Comparison of ENCODE assay signal across 10 mouse cellular contexts in genomic region chr7:16880615-16881014, GRCm38 (mm10). TPM values are rescaled to one million over a fixed set of nuclear protein-coding genes. Genes with fewer than 3 reads are reported as not detected.
DNase-seq lines count a peak whose midpoint lies in the region; ATAC-seq and TF ChIP-seq lines count a peak whose summit lies in the region.
"Had no signal": no experiment of that assay in that cellular context is flagged by ENCODE, and none has a peak within 500 bp of the region (broad histone marks: within the 10 kb centered on the region; RNA-seq: fewer than 3 reads in every experiment).

No protein-coding gene starts in this region.

- no peak overlapping the region for H3K4me2 ChIP-seq in hindbrain, embryonic 11.5 days (replicated peaks; ENCODE audit: low read depth, low read length)
- H3K4me2 ChIP-seq in hindbrain, postnatal 0 days (ENCODE audit: low read depth, low read length), result no peak overlapping the region
- H3K4me2 ChIP-seq in embryonic facial prominence, embryonic 11.5 days (ENCODE audit: low read depth, low read length), result peak overlapping the region; percentile 17; the same call in 1 of the 2 replicates

- H3K9me3 ChIP-seq in hindbrain, embryonic 11.5 days (ENCODE audit: control insufficient read depth, low read length), result no peaks in the 10 kb centered on the region; the same call in 1 of the 2 replicates
- H3K9me3 ChIP-seq in hindbrain, postnatal 0 days (ENCODE audit: low read length), result no peaks in the 10 kb centered on the region
- peaks cover 4% of the 10 kb centered on the region for H3K9me3 ChIP-seq in embryonic facial prominence, embryonic 11.5 days (replicated peaks; ENCODE audit: control insufficient read depth, low read length)
- H3K9me3 ChIP-seq in limb, embryonic 10.5 days (replicated peaks), result peaks cover 9% of the 10 kb centered on the region

- 0 out of 2 replicates have a peak, but pooled peaks have one; percentile 12 for ATAC-seq in hindbrain, embryonic 11.5 days (ENCODE audit: low FRiP score)
- no peak for ATAC-seq in hindbrain, postnatal 0 days
- no peak for ATAC-seq in embryonic facial prominence, embryonic 11.5 days (replicated peaks; ENCODE audit: insufficient number of reproducible peaks, low FRiP score, low TSS enrichment, low read depth)

- no peak overlapping the region for H3K9ac ChIP-seq in hindbrain, embryonic 11.5 days (ENCODE audit: low read depth, low read length)
- H3K9ac ChIP-seq in hindbrain, postnatal 0 days (replicated peaks; ENCODE audit: low read length), result no peak overlapping the region
- peak overlapping the region; percentile 19; the same call in 1 of the 2 replicates for H3K9ac ChIP-seq in embryonic facial prominence, embryonic 11.5 days (replicated peaks; ENCODE audit: low read length)
- H3K9ac ChIP-seq: liver, embryonic 14.5 days had no signal

- DNase-seq in hindbrain, embryonic 11.5 days (ENCODE audit: low spot score), result no peak
- no peak for DNase-seq in hindbrain, postnatal 0 days (ENCODE audit: low spot score)
- DNase-seq in ES-CJ7 (ENCODE audit: low read depth, low spot score), result peak; percentile 63
- DNase-seq in embryonic facial prominence, embryonic 11.5 days (ENCODE audit: low spot score), result no peak
- DNase-seq in limb, embryonic 10.5 days (ENCODE audit: low spot score), result no peak
- DNase-seq in right cerebral cortex, postnatal 36 days (ENCODE audit: low spot score in 2 of 2), result no peak
- DNase-seq in gastrocnemius, postnatal 4 days (ENCODE audit: low spot score in 2 of 2), result no peak
- DNase-seq in MN1 (ENCODE audit: low spot score), result no peak
- DNase-seq: spleen, adult 18-20 months had no signal

- 11% methylated on average over 5 of the region's 5 CpGs for WGBS in hindbrain, embryonic 11.5 days
- 22% methylated on average over 5 of the region's 5 CpGs for WGBS in hindbrain, postnatal 0 days
- WGBS in embryonic facial prominence, embryonic 11.5 days, result 10% methylated on average over 5 of the region's 5 CpGs
- 17% methylated on average over 5 of the region's 5 CpGs for WGBS in limb, embryonic 10.5 days

- H3K4me3 ChIP-seq in hindbrain, embryonic 11.5 days (ENCODE audit: low read depth, low read length), result no peak overlapping the region; the same call in 1 of the 2 replicates
- no peak overlapping the region for H3K4me3 ChIP-seq in hindbrain, postnatal 0 days (ENCODE audit: low read length)
- no peak overlapping the region for H3K4me3 ChIP-seq in embryonic facial prominence, embryonic 11.5 days (ENCODE audit: low read depth, low read length)
- H3K4me3 ChIP-seq in limb, embryonic 10.5 days, result peak overlapping the region; percentile 30

- peaks cover 9% of the 10 kb centered on the region for H3K4me1 ChIP-seq in hindbrain, embryonic 11.5 days (replicated peaks; ENCODE audit: control insufficient read depth, insufficient read depth, low read length)
- peaks cover 5% of the 10 kb centered on the region for H3K4me1 ChIP-seq in hindbrain, postnatal 0 days (ENCODE audit: insufficient read depth, low read length)
- H3K4me1 ChIP-seq in embryonic facial prominence, embryonic 11.5 days (ENCODE audit: control insufficient read depth, insufficient read depth, low read length), result peaks cover 2% of the 10 kb centered on the region
- H3K4me1 ChIP-seq in limb, embryonic 10.5 days, result peaks cover 56% of the 10 kb centered on the region

- peaks cover 7% of the 10 kb centered on the region; the same call in 1 of the 2 replicates for H3K36me3 ChIP-seq in hindbrain, embryonic 11.5 days (ENCODE audit: control insufficient read depth, insufficient read depth, low read length)
- H3K36me3 ChIP-seq in hindbrain, postnatal 0 days (ENCODE audit: insufficient read depth, low read length), result peaks cover 7% of the 10 kb centered on the region; the same call in 1 of the 2 replicates
- H3K36me3 ChIP-seq in embryonic facial prominence, embryonic 11.5 days (replicated peaks; ENCODE audit: control insufficient read depth, insufficient read depth, low read depth, low read length), result peaks cover 20% of the 10 kb centered on the region
- peaks cover 74% of the 10 kb centered on the region for H3K36me3 ChIP-seq in limb, embryonic 10.5 days

- TF ChIP-seq CTCF in hindbrain, postnatal 0 days (IDR thresholded peaks at IDR 0.05; ENCODE audit: low read depth), result no peak

- H3K27ac ChIP-seq in hindbrain, embryonic 11.5 days (ENCODE audit: low read depth, low read length), result peak overlapping the region; percentile 88
- no peak overlapping the region for H3K27ac ChIP-seq in hindbrain, postnatal 0 days
- H3K27ac ChIP-seq in embryonic facial prominence, embryonic 11.5 days (replicated peaks; ENCODE audit: low read depth, low read length), result peak overlapping the region; percentile 83
- peak overlapping the region; percentile 96 for H3K27ac ChIP-seq in limb, embryonic 10.5 days
- H3K27ac ChIP-seq: liver, embryonic 14.5 days had no signal

- peaks cover 23% of the 10 kb centered on the region for H3K27me3 ChIP-seq in hindbrain, embryonic 11.5 days (ENCODE audit: control insufficient read depth, insufficient read depth, low read length)
- no peaks in the 10 kb centered on the region; the same call in 1 of the 2 replicates for H3K27me3 ChIP-seq in hindbrain, postnatal 0 days (ENCODE audit: insufficient read depth, low read length)
- no peaks in the 10 kb centered on the region for H3K27me3 ChIP-seq in embryonic facial prominence, embryonic 11.5 days (ENCODE audit: control insufficient read depth, insufficient read depth, low read length)
- H3K27me3 ChIP-seq in limb, embryonic 10.5 days (ENCODE audit: low read depth, poor library complexity, severe bottlenecking), result peaks cover 19% of the 10 kb centered on the region

RNA-seq across cellular contexts. Expression of gene Dact3, which starts 5.5 kb away (rescaled TPM):
- 7.6 and 8.0 TPM in 2 replicates for polyA plus RNA-seq in hindbrain, embryonic 11.5 days (2014; fragmentation: Nextera tagmentation; extraction: Ambion mirVana)
- total RNA-seq in hindbrain, postnatal 0 days (2014; rRNA removed), result 85.9 and 95.6 TPM in 2 replicates
- polyA plus RNA-seq in hindbrain, postnatal 0 days (2015; fragmentation: Nextera tagmentation; extraction: Ambion mirVana), result 7.2 TPM in 2 replicates
- 11.5 and 12.2 TPM in 2 replicates for polyA plus RNA-seq in embryonic facial prominence, embryonic 11.5 days (2014; fragmentation: Nextera tagmentation; extraction: Ambion mirVana)
- 7.0 and 8.2 TPM in 2 replicates for polyA plus RNA-seq in limb, embryonic 10.5 days (2016; fragmentation: Nextera tagmentation; extraction: Ambion mirVana)
- total RNA-seq in gastrocnemius, postnatal 4 days (2021), result 10 to 100 TPM; 17.8 to 19.0 TPM

RNA-seq across cellular contexts. Expression of gene Gng8, which starts 11.0 kb away (rescaled TPM):
- 9.0 and 11.0 TPM in 2 replicates for polyA plus RNA-seq in hindbrain, embryonic 11.5 days (2014; fragmentation: Nextera tagmentation; extraction: Ambion mirVana)
- total RNA-seq in hindbrain, postnatal 0 days (2014; rRNA removed), result 4.1 TPM in 1 of 2 replicates, not detected in the other
- 0.62 and 4.7 TPM in 2 replicates for polyA plus RNA-seq in hindbrain, postnatal 0 days (2015; fragmentation: Nextera tagmentation; extraction: Ambion mirVana)
- 16.0 and 19.8 TPM in 2 replicates for polyA plus RNA-seq in embryonic facial prominence, embryonic 11.5 days (2014; fragmentation: Nextera tagmentation; extraction: Ambion mirVana)
- polyA plus RNA-seq in limb, embryonic 10.5 days (2016; fragmentation: Nextera tagmentation; extraction: Ambion mirVana), result 15.4 and 18.5 TPM in 2 replicates
- 1 to 10 TPM; 2.6 TPM for total RNA-seq in gastrocnemius, postnatal 4 days (2021)

RNA-seq across cellular contexts. Expression of gene Ptgir, which starts 25.7 kb away (rescaled TPM):
- 0.56 and 0.81 TPM in 2 replicates for polyA plus RNA-seq in hindbrain, embryonic 11.5 days (2014; fragmentation: Nextera tagmentation; extraction: Ambion mirVana)
- 0.18 and 0.21 TPM in 2 replicates for total RNA-seq in hindbrain, postnatal 0 days (2014; rRNA removed)
- polyA plus RNA-seq in hindbrain, postnatal 0 days (2015; fragmentation: Nextera tagmentation; extraction: Ambion mirVana), result 0.05 TPM in 2 replicates
- polyA plus RNA-seq in embryonic facial prominence, embryonic 11.5 days (2014; fragmentation: Nextera tagmentation; extraction: Ambion mirVana), result 0.87 and 1.1 TPM in 2 replicates
- 0.18 and 0.43 TPM in 2 replicates for polyA plus RNA-seq in limb, embryonic 10.5 days (2016; fragmentation: Nextera tagmentation; extraction: Ambion mirVana)
- total RNA-seq in gastrocnemius, postnatal 4 days (2021), result 1 to 10 TPM; 2.6 to 3.3 TPM

RNA-seq across cellular contexts. Expression of gene Prkd2, which starts 37.9 kb away (rescaled TPM):
- 8.8 and 9.4 TPM in 2 replicates for polyA plus RNA-seq in hindbrain, embryonic 11.5 days (2014; fragmentation: Nextera tagmentation; extraction: Ambion mirVana)
- 4.3 and 5.4 TPM in 2 replicates for total RNA-seq in hindbrain, postnatal 0 days (2014; rRNA removed)
- 4.3 and 4.8 TPM in 2 replicates for polyA plus RNA-seq in hindbrain, postnatal 0 days (2015; fragmentation: Nextera tagmentation; extraction: Ambion mirVana)
- 10.1 and 11.4 TPM in 2 replicates for polyA plus RNA-seq in embryonic facial prominence, embryonic 11.5 days (2014; fragmentation: Nextera tagmentation; extraction: Ambion mirVana)
- 15.0 and 15.6 TPM in 2 replicates for polyA plus RNA-seq in limb, embryonic 10.5 days (2016; fragmentation: Nextera tagmentation; extraction: Ambion mirVana)
- total RNA-seq in gastrocnemius, postnatal 4 days (2021), result 10 to 100 TPM; 16.8 to 17.4 TPM

RNA-seq across cellular contexts. Expression of gene Calm3, which starts 43.3 kb away (rescaled TPM):
- 322 and 337 TPM in 2 replicates for polyA plus RNA-seq in hindbrain, embryonic 11.5 days (2014; fragmentation: Nextera tagmentation; extraction: Ambion mirVana)
- 1,865 and 2,018 TPM in 2 replicates for total RNA-seq in hindbrain, postnatal 0 days (2014; rRNA removed)
- polyA plus RNA-seq in hindbrain, postnatal 0 days (2015; fragmentation: Nextera tagmentation; extraction: Ambion mirVana), result 435 and 441 TPM in 2 replicates
- polyA plus RNA-seq in embryonic facial prominence, embryonic 11.5 days (2014; fragmentation: Nextera tagmentation; extraction: Ambion mirVana), result 227 and 237 TPM in 2 replicates
- polyA plus RNA-seq in limb, embryonic 10.5 days (2016; fragmentation: Nextera tagmentation; extraction: Ambion mirVana), result 127 and 134 TPM in 2 replicates
- total RNA-seq in gastrocnemius, postnatal 4 days (2021), result 100 to 1,000 TPM; 189 to 234 TPM
